Mouse (Mus musculus) forebrain, embryonic 14.5 days (tissue): Measurements from ENCODE around the gene Lrrc20. TPM values are rescaled to one million over a fixed set of nuclear protein-coding genes. Genes with fewer than 3 reads are reported as not detected.

ENCODE experiments used
- ATAC-seq: fragments of 200-750 bp; cut with Nextera tagmentation; 2 replicates; pipeline ENCODE4 v1.8.0; 2017; ENCODE audit warnings: mild to moderate bottlenecking, moderate library complexity
- DNase-seq: peaks from one replicate; pipeline ENCODE4 v3.0.0-alpha.2; 2015; ENCODE audit warnings: low spot score
- H3K27ac ChIP-seq: fragments of 300-500 bp; sonication (generic); 2 replicates; pipeline ENCODE4 v1.5.1; 2014; ENCODE audit warnings: low read depth, mild to moderate bottlenecking, control low read depth, low read length, moderate library complexity
- H3K27me3 ChIP-seq: fragments of 300-500 bp; sonication (generic); replicated peaks from 2 replicates; pipeline ENCODE4 v1.6.1; 2014; ENCODE audit warnings: low read length, control low read depth, mixed read lengths; ENCODE audit not compliant: control insufficient read depth, insufficient read depth
- H3K36me3 ChIP-seq: fragments of 300-500 bp; sonication (generic); 2 replicates; pipeline ENCODE4 v1.6.1; 2014; ENCODE audit warnings: low read length, control low read depth; ENCODE audit not compliant: control insufficient read depth, insufficient read depth
- H3K4me1 ChIP-seq: fragments of 300-500 bp; sonication (generic); 2 replicates; pipeline ENCODE4 v1.6.1; 2014; ENCODE audit warnings: antibody characterized with exemption, low read length, control low read depth; ENCODE audit not compliant: control insufficient read depth, insufficient read depth
- H3K4me2 ChIP-seq: fragments of 300-500 bp; sonication (generic); 2 replicates; pipeline ENCODE4 v1.6.1; 2014; ENCODE audit warnings: mild to moderate bottlenecking, control low read depth, low read length
- H3K4me3 ChIP-seq: fragments of 300-500 bp; sonication (generic); 2 replicates; pipeline ENCODE4 v1.5.1; 2014; ENCODE audit warnings: low read depth, low read length, control low read depth
- H3K9ac ChIP-seq: fragments of 300-500 bp; sonication (generic); 2 replicates; pipeline ENCODE4 v1.6.1; 2014; ENCODE audit warnings: mild to moderate bottlenecking, low read length, control low read depth, moderate library complexity
- H3K9me3 ChIP-seq: fragments of 300-500 bp; sonication (generic); replicated peaks from 2 replicates; pipeline ENCODE4 v1.6.1; 2016; ENCODE audit warnings: low read length, control low read depth, mixed read lengths; ENCODE audit not compliant: control insufficient read depth
- WGBS: fragments of 180-500 bp; shearing (Covaris S2); extraction: QIAGEN DNeasy Blood & Tissue Kit; methylation state at CpG from one replicate; pipeline ENCODE4 v1.1.7; 2014; 5-methylcytosine and 5-hydroxymethylcytosine counted together
- polyA plus RNA-seq: library from polyadenylated mRNA; unstranded; fragments of >200 nt; fragmentation: Nextera tagmentation; extraction: Ambion mirVana; gene quantifications from 2 replicates; pipeline ENCODE4 v1.2.1, GENCODE M21; 2014

Lrrc20 gene
- 21.3 TPM in 2 replicates for polyA plus RNA-seq

- H3K9me3 ChIP-seq, result no peaks in the 10 kb centered on the region
- under 1% methylated on average over 67 of the region's 70 CpGs for WGBS
- H3K27ac ChIP-seq, result peak within 1 kb of the TSS; percentile 85
- H3K4me1 ChIP-seq, result peaks cover 11% of the 10 kb centered on the region
- H3K4me2 ChIP-seq, result peak within 1 kb of the TSS; percentile 96
- peak; percentile 98 for DNase-seq
- peak within 1 kb of the TSS; percentile 87 for H3K9ac ChIP-seq
- peak within 1 kb of the TSS; percentile 84 for H3K4me3 ChIP-seq
- peak; percentile 99 for ATAC-seq
- H3K36me3 ChIP-seq, result no peaks in the 10 kb centered on the region
- no peaks in the 10 kb centered on the region for H3K27me3 ChIP-seq
These were observed at the start of gene Lrrc20 for GRCm38 (mm10) chr10:61475594-61476439. TSS of gene Lrrc20 (plus strand) at chr10:61475801.

GRCm38 (mm10) chr10:61426251-61426757 is 49.3 kb upstream of the Lrrc20 start:
- peaks cover 20% of the 10 kb centered on the region for H3K36me3 ChIP-seq
- H3K9ac ChIP-seq, result no peak overlapping the region
- H3K4me1 ChIP-seq, result peaks cover 7% of the 10 kb centered on the region
- H3K4me2 ChIP-seq, result no peak overlapping the region
- H3K27me3 ChIP-seq, result no peaks in the 10 kb centered on the region
- no peak overlapping the region for H3K4me3 ChIP-seq
- no peak for ATAC-seq
- no peak for DNase-seq
- H3K27ac ChIP-seq, result no peak overlapping the region
- WGBS, result 68% methylated on average over 2 of the region's 2 CpGs
- no peaks in the 10 kb centered on the region for H3K9me3 ChIP-seq

GRCm38 (mm10) chr10:61427951-61428350 is 47.6 kb upstream of the Lrrc20 start:
- ATAC-seq (no peak), DNase-seq (no peak)
- Histone ChIP-seq H3K4me2 (no peak overlapping the region), H3K4me3 (no peak overlapping the region), H3K9me3 (no peaks in the 10 kb centered on the region), H3K36me3 (peaks cover 31% of the 10 kb centered on the region), H3K27me3 (no peaks in the 10 kb centered on the region), H3K9ac (no peak overlapping the region), H3K4me1 (peaks cover 7% of the 10 kb centered on the region), H3K27ac (no peak overlapping the region)
- WGBS, result 87% methylated on average over 6 of the region's 6 CpGs

- Histone ChIP-seq H3K9me3 (no peaks in the 10 kb centered on the region), H3K4me3 (no peak overlapping the region), H3K27ac (no peak overlapping the region), H3K27me3 (no peaks in the 10 kb centered on the region), H3K4me1 (peaks cover 7% of the 10 kb centered on the region), H3K4me2 (no peak overlapping the region), H3K36me3 (peaks cover 35% of the 10 kb centered on the region), H3K9ac (no peak overlapping the region)
- 50% methylated on average over 4 of the region's 4 CpGs for WGBS
- ATAC-seq (no peak), DNase-seq (no peak)
These were observed 47.2 kb upstream of the Lrrc20 start for GRCm38 (mm10) chr10:61428416-61428815.

GRCm38 (mm10) chr10:61429043-61429442 is 46.6 kb upstream of the Lrrc20 start:
- no peak overlapping the region for H3K4me2 ChIP-seq
- H3K9me3 ChIP-seq, result no peaks in the 10 kb centered on the region
- H3K9ac ChIP-seq, result no peak overlapping the region
- H3K27me3 ChIP-seq, result no peaks in the 10 kb centered on the region
- ATAC-seq, result no peak
- peaks cover 7% of the 10 kb centered on the region for H3K4me1 ChIP-seq
- no peak overlapping the region for H3K4me3 ChIP-seq
- DNase-seq, result no peak
- WGBS, result 87% methylated on average over 5 of the region's 5 CpGs
- peaks cover 42% of the 10 kb centered on the region for H3K36me3 ChIP-seq
- H3K27ac ChIP-seq, result no peak overlapping the region

- Histone ChIP-seq H3K4me1 (no peaks in the 10 kb centered on the region), H3K4me2 (no peak overlapping the region), H3K36me3 (peaks cover 55% of the 10 kb centered on the region), H3K9ac (no peak overlapping the region), H3K9me3 (no peaks in the 10 kb centered on the region), H3K27me3 (no peaks in the 10 kb centered on the region), H3K4me3 (no peak overlapping the region), H3K27ac (no peak overlapping the region)
- no peak for ATAC-seq
- 88% methylated on average over 9 of the region's 9 CpGs for WGBS
- no peak for DNase-seq
These were observed 44.2 kb upstream of the Lrrc20 start for GRCm38 (mm10) chr10:61431375-61431774.

- Histone ChIP-seq H3K27me3 (no peaks in the 10 kb centered on the region), H3K4me2 (no peak overlapping the region), H3K36me3 (peaks cover 8% of the 10 kb centered on the region; the same call in 1 of the 2 replicates), H3K4me1 (peaks cover 3% of the 10 kb centered on the region), H3K4me3 (no peak overlapping the region), H3K9me3 (no peaks in the 10 kb centered on the region), H3K9ac (no peak overlapping the region), H3K27ac (no peak overlapping the region)
- no peak for ATAC-seq
- WGBS, result 94% methylated on average over 7 of the region's 7 CpGs
- no peak for DNase-seq
These were observed 35.3 kb upstream of the Lrrc20 start for GRCm38 (mm10) chr10:61440202-61440800.

- peaks cover 7% of the 10 kb centered on the region for H3K4me1 ChIP-seq
- H3K36me3 ChIP-seq, result 0 out of 2 replicates have a peak, but pooled peaks cover 3% of the 10 kb centered on the region
- H3K9me3 ChIP-seq, result no peaks in the 10 kb centered on the region
- ATAC-seq, result no peak
- no peak overlapping the region for H3K4me2 ChIP-seq
- no peak overlapping the region for H3K27ac ChIP-seq
- H3K4me3 ChIP-seq, result no peak overlapping the region
- 68% methylated on average over 6 of the region's 6 CpGs for WGBS
- no peak overlapping the region; the same call in 1 of the 2 replicates for H3K9ac ChIP-seq
- H3K27me3 ChIP-seq, result no peaks in the 10 kb centered on the region
- DNase-seq, result no peak
These were observed 32.1 kb upstream of the Lrrc20 start for GRCm38 (mm10) chr10:61443456-61443855.

- H3K4me1 ChIP-seq, result peaks cover 7% of the 10 kb centered on the region
- H3K9me3 ChIP-seq, result no peaks in the 10 kb centered on the region
- ATAC-seq (no peak), DNase-seq (no peak)
- H3K4me3 ChIP-seq, result no peak overlapping the region
- H3K27ac ChIP-seq, result no peak overlapping the region
- H3K27me3 ChIP-seq, result no peaks in the 10 kb centered on the region
- no peak overlapping the region for H3K4me2 ChIP-seq
- H3K9ac ChIP-seq, result no peak overlapping the region; the same call in 1 of the 2 replicates
- H3K36me3 ChIP-seq, result no peaks in the 10 kb centered on the region; the same call in 1 of the 2 replicates
- WGBS, result 79% methylated on average over 1 of the region's 1 CpGs
These were observed 31.7 kb upstream of the Lrrc20 start for GRCm38 (mm10) chr10:61443876-61444275.
